Mouse (Mus musculus): Measurements from ENCODE around the gene Fam107b.

DNA sequence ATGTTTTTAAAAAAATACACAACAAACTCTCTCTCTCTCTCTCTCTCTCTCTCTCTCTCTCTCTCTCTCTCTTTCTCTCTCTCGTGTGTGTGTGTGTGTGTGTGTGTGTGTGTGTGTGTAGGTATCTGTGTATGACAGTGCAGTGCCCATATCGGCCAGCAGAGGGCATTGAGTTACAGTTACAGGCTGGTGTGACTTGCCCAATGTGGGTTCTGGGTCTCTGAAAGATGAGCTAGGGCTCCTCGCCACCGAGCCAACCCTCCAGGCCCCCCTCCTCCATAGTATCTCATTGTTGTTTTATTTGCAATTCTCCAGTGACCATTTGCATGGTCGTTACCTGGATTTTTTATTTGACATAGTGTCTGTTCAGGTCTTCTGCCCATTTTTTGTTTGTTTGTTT, 59.5 kb downstream of the Fam107b start:
- no peak for TF ChIP-seq POLR2A (IDR thresholded peaks at IDR 0.05; ENCODE audit: insufficient read depth, low read depth, low read length)
- no peak for TF ChIP-seq CTCF (IDR thresholded peaks at IDR 0.05; ENCODE audit: insufficient read depth, low read depth, low read length)
